Mouse (Mus musculus) spleen, embryonic (tissue): ENCODE measurements around the gene Gm9040.
"Not testable (repeated sequence)": the region's sequence is repeated elsewhere in the genome, so short reads cannot be mapped to it uniquely, and the experiment has no call there.

Experiments
- CTCF ChIA-PET: fragments of 350-600 bp; sonication (Branson Sonifier 250); formaldehyde crosslinking; loops from one replicate; lab custom pipeline; 2022; lab: Charles Lee

The Gm9040 gene

DNA sequence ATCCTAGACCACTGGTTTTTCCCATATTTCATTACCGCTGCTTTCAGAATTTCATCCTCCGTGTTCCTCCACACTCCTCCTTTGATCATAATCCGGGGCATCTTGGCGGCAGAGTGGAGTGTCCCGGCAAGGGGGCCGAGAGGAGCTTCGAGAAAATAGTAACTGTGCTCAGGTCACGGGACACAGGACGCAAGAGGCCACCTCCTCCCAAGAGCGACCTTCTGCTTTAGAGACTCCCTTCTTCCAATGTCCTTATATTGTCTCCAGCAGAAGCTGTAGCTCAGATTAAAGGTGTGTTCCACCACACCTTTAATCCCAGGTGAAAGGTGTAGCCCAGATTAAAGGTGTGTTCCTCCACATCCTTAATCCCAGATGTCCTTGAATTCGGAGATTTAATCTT, at the start of gene Gm9040:
Gene Gm9040 (minus strand): TSS at position 101 of the 400 bp plus-strand sequence.
- CTCF ChIA-PET, result not testable (repeated sequence)

DNA sequence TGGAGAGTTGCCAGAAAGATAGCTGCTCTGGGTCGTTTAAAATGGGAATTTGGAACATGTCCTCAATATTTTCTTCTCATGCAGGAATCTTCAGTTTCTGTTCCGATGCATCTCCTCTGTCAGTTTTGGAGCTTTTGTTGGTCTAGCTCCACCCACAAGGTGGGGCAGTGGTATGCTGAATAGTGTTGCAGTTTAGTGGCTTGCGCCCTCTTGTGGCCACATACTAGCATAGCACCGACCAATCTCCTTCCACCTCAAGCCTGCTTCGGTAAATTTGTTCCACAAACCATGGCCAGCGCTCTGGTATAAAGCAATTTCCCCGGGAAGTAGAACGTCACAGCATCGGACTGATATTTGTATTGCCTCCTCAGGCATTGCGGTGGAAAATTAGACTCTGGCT, 43.7 kb upstream of the Gm9040 start:
- CTCF ChIA-PET, result interaction anchor here (0.6 kb wide), 2 partner anchors 425 to 473 kb away, joined by 3 to 4 read pairs; no protein-coding TSS in a partner anchor

GRCm38 (mm10) chr10:118369518-118369917, 42.7 kb upstream of the Gm9040 start:
- CTCF ChIA-PET, result interaction anchor here (0.5 kb wide), 1 partner anchor 135 kb away, joined by 11 read pairs; no protein-coding TSS in a partner anchor

DNA sequence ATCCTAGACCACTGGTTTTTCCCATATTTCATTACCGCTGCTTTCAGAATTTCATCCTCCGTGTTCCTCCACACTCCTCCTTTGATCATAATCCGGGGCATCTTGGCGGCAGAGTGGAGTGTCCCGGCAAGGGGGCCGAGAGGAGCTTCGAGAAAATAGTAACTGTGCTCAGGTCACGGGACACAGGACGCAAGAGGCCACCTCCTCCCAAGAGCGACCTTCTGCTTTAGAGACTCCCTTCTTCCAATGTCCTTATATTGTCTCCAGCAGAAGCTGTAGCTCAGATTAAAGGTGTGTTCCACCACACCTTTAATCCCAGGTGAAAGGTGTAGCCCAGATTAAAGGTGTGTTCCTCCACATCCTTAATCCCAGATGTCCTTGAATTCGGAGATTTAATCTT, 27.2 kb upstream of the Gm9040 start, which contains the start of gene Gm9049:
Gene Gm9049 (minus strand): TSS at position 101 of the 400 bp plus-strand sequence.
- CTCF ChIA-PET, result not testable (repeated sequence)

DNA sequence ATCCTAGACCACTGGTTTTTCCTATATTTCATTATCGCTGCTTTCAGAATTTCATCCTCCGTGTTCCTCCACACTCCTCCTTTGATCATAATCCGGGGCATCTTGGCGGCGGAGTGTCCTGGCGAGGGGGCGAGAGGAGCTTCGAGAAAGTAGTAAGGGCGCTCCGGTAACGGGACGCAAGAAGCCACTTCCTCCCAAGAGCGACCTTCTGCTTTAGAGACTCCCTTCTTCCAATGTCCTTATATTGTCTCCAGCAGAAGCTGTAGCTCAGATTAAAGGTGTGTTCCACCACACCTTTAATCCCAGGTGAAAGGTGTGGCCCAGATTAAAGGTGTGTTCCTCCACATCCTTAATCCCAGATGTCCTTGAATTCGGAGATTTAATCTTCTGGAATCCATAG, 21.8 kb upstream of the Gm9040 start, which contains the start of gene Gm9048:
Gene Gm9048 (minus strand): TSS at position 101 of the 400 bp plus-strand sequence.
- CTCF ChIA-PET, result not testable (repeated sequence)

DNA sequence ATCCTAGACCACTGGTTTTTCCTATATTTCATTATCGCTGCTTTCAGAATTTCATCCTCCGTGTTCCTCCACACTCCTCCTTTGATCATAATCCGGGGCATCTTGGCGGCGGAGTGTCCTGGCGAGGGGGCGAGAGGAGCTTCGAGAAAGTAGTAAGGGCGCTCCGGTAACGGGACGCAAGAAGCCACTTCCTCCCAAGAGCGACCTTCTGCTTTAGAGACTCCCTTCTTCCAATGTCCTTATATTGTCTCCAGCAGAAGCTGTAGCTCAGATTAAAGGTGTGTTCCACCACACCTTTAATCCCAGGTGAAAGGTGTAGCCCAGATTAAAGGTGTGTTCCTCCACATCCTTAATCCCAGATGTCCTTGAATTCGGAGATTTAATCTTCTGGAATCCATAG, 16.4 kb upstream of the Gm9040 start, which contains the start of gene Gm9046:
Gene Gm9046 (minus strand): TSS at position 101 of the 400 bp plus-strand sequence.
- CTCF ChIA-PET, result not testable (repeated sequence)

GRCm38 (mm10) chr10:118337731-118338130, 11.0 kb upstream of the Gm9040 start, which contains the start of gene Gm9045:
Gene Gm9045, minus strand, starts transcription at chr10:118337831.
- CTCF ChIA-PET, result not testable (repeated sequence)

GRCm38 (mm10) chr10:118332308-118332707, 5.5 kb upstream of the Gm9040 start, which contains the start of gene Gm9044:
Gene Gm9044, minus strand, starts transcription at chr10:118332408.
- CTCF ChIA-PET, result not testable (repeated sequence)

DNA sequence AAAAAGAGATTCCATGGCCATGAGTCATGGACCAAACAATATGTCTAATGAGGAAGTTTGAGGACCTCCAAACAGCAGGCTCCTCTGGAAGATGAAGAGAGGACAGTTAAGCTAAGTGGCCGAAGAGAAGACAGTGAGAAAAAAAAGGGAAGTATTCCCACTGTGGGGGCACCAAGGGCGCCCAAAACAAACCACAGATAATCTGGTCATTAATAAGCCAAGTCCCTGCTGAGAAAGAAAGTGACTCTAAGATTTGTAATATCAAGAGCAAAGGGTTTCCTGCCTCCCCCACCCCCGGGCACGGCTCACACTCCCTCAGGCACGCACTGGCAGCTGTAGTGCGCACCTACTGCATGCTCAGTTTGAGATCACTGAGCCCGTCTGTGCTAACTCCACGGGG, 7.7 kb downstream of the Gm9040 start:
- CTCF ChIA-PET, result no interaction called here

- CTCF ChIA-PET, result not testable (repeated sequence)
Observed at GRCm38 (mm10) chr10:118302133-118302532, 24.6 kb downstream of the Gm9040 start.

DNA sequence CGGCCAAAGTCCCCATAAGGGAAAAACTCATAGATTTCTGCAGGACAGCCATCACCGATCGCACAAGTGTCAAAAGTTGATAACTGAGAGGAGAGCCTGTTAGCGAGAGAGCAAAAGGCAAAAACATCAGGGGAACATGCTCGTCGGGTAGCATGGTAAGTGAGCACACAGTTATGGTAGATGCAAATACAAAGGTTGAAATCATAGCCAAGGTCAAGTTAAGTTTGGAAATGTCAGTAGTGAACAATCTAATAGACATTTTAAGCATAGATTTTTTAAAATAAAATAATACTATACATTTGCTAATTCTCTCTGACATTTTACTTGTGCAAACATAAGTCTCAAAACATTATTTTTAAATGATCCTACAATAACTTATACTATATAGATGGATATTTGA, 31.8 kb downstream of the Gm9040 start, which contains the start of gene Iltifb:
Gene Iltifb (minus strand): TSS at position 101 of the 400 bp plus-strand sequence.
- CTCF ChIA-PET, result no interaction called here

GRCm38 (mm10) chr10:118283016-118283415, 43.8 kb downstream of the Gm9040 start:
- CTCF ChIA-PET, result not testable (repeated sequence)

DNA sequence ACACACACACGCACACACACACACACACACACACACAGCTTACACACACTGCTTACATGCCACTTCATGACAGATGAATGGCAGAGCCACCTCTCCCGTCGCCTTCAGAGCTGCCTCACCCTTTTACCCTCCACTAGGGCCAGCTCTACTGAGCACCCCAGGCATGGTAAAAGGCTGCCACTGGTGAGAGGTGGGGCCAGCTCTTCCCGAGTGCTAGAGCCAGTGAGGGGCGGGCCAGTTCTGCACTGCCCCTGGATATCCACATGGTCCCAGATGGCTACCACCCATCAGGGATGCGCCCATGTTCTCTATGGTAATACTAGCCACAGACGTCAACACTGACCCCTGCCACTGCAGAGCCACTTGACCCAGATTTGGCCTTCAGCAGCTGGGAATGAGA, 44.2 kb downstream of the Gm9040 start:
- CTCF ChIA-PET, result not testable (repeated sequence)

DNA sequence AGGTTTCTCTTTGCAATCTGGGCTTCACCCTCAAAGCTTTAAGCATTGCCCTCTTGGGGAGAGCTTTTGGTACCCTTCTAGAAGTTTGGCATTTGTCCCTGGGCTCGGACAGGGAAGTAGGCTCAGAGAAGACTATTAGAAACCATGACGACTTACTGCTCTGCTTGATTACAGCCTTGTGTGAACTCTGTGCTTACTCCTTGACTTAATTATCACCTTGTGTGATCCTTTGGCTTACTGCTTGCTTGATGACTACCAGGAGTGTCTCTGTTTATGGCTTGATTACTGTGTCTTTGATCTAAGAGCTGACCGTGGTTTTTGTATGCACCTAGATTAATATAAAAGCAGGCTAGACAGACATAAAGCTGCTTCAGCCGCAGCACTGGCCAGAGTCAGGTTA, 48.7 kb downstream of the Gm9040 start:
- CTCF ChIA-PET, result not testable (repeated sequence)
